Mouse (Mus musculus): ENCODE results near the gene Cmtm6.

Cmtm6 gene

GRCm38 (mm10) chr9:114729911-114730805, 758 bp upstream of the Cmtm6 start:
- in situ Hi-C loops (cut with MboI, MseI): loop anchor here in 1 of 2 experiments (5.0 kb wide), 1 partner anchor 88 kb away; the partner anchor contains the start of gene Cnot10

GRCm38 (mm10) chr9:114731871-114732682, 1.2 kb downstream of the Cmtm6 start:
- in situ Hi-C loops (cut with MboI, MseI): no loop called here

- in situ Hi-C loops (cut with MboI, MseI): no loop called here
Measured at GRCm38 (mm10) chr9:114733238-114733637, 2.3 kb downstream of the Cmtm6 start.

GRCm38 (mm10) chr9:114736442-114736841, 5.5 kb downstream of the Cmtm6 start:
- in situ Hi-C loops (cut with MboI, MseI): no loop called here

- in situ Hi-C loops (cut with MboI, MseI): no loop called here
Measured at GRCm38 (mm10) chr9:114740336-114740735, 9.4 kb downstream of the Cmtm6 start.

GRCm38 (mm10) chr9:114742731-114743130, 11.8 kb downstream of the Cmtm6 start:
- in situ Hi-C loops (cut with MboI, MseI): no loop called here

GRCm38 (mm10) chr9:114745163-114745562, 14.2 kb downstream of the Cmtm6 start:
- in situ Hi-C loops (cut with MboI, MseI): no loop called here

GRCm38 (mm10) chr9:114745654-114746053, 14.7 kb downstream of the Cmtm6 start:
- in situ Hi-C loops (cut with MboI, MseI): no loop called here

GRCm38 (mm10) chr9:114747012-114747411, 16.1 kb downstream of the Cmtm6 start:
- in situ Hi-C loops (cut with MboI, MseI): no loop called here

- in situ Hi-C loops (cut with MboI, MseI): no loop called here
Measured at GRCm38 (mm10) chr9:114747466-114747865, 16.6 kb downstream of the Cmtm6 start.

GRCm38 (mm10) chr9:114751582-114751981, 20.7 kb downstream of the Cmtm6 start:
- in situ Hi-C loops (cut with MboI, MseI): no loop called here

GRCm38 (mm10) chr9:114752311-114752710, 21.4 kb downstream of the Cmtm6 start:
- in situ Hi-C loops (cut with MboI, MseI): no loop called here

- in situ Hi-C loops (cut with MboI, MseI): no loop called here
Measured at GRCm38 (mm10) chr9:114752863-114753484, 22.1 kb downstream of the Cmtm6 start.

- in situ Hi-C loops (cut with MboI, MseI): loop anchor here in 1 of 2 experiments (5.0 kb wide), 1 partner anchor 34 kb away; no protein-coding TSS in a partner anchor
Measured at GRCm38 (mm10) chr9:114758272-114758671, 27.4 kb downstream of the Cmtm6 start.

- in situ Hi-C loops (cut with MboI, MseI): loop anchor here in 1 of 2 experiments (5.0 kb wide), 1 partner anchor 34 kb away; no protein-coding TSS in a partner anchor
Measured at GRCm38 (mm10) chr9:114758801-114759200, 27.9 kb downstream of the Cmtm6 start.

- in situ Hi-C loops (cut with MboI, MseI): loop anchor here in 1 of 2 experiments (5.0 kb wide), 2 partner anchors 32 to 57 kb away; no protein-coding TSS in a partner anchor
Measured at GRCm38 (mm10) chr9:114759886-114760285, 29.0 kb downstream of the Cmtm6 start.

GRCm38 (mm10) chr9:114760353-114760752, 29.4 kb downstream of the Cmtm6 start:
- in situ Hi-C loops (cut with MboI, MseI): loop anchor here in 1 of 2 experiments (5.0 kb wide), 1 partner anchor 57 kb away; no protein-coding TSS in a partner anchor

GRCm38 (mm10) chr9:114761848-114762247, 30.9 kb downstream of the Cmtm6 start:
- in situ Hi-C loops (cut with MboI, MseI): loop anchor here in 1 of 2 experiments (5.0 kb wide), 1 partner anchor 55 kb away; no protein-coding TSS in a partner anchor

GRCm38 (mm10) chr9:114763341-114763740, 32.4 kb downstream of the Cmtm6 start:
- in situ Hi-C loops (cut with MboI, MseI): loop anchor here in 1 of 2 experiments (5.0 kb wide), 1 partner anchor 54 kb away; no protein-coding TSS in a partner anchor

GRCm38 (mm10) chr9:114767030-114767429, 36.1 kb downstream of the Cmtm6 start:
- in situ Hi-C loops (cut with MboI, MseI): no loop called here

GRCm38 (mm10) chr9:114767507-114767906, 36.6 kb downstream of the Cmtm6 start:
- in situ Hi-C loops (cut with MboI, MseI): no loop called here
